Mouse (Mus musculus): Measurements from ENCODE around the gene Pold4.

- TF ChIP-seq CTCF (IDR thresholded peaks at IDR 0.05) (no peak), EP300 (IDR thresholded peaks at IDR 0.05) (no peak)
Measured at GRCm38 (mm10) chr19:4218784-4219183, 12.9 kb upstream of the Pold4 start.

Data from lung, postnatal 0 days (tissue).